Mouse (Mus musculus) midbrain, embryonic 14.5 days (tissue): ENCODE results near the gene Tfr2. TPM values are rescaled to one million over a fixed set of nuclear protein-coding genes. Genes with fewer than 3 reads are reported as not detected.
A peak's percentile ranks its signal among the peaks of the same experiment; 100 is the strongest.

Experiments
- ATAC-seq: fragments of 200-750 bp; cut with Nextera tagmentation; 2 replicates; pipeline ENCODE4 v1.8.0; 2017; ENCODE audit warnings: moderate number of reproducible peaks, moderate library complexity; ENCODE audit not compliant: low FRiP score, low TSS enrichment
- DNase-seq: peaks from one replicate; pipeline ENCODE4 v3.0.0-alpha.2; 2015
- H3K27ac ChIP-seq: fragments of 300-500 bp; sonication (generic); replicated peaks from 2 replicates; pipeline ENCODE4 v1.5.1; 2014; ENCODE audit warnings: mild to moderate bottlenecking, low read depth, low read length, moderate library complexity
- H3K27me3 ChIP-seq: fragments of 300-500 bp; sonication (generic); 2 replicates; pipeline ENCODE4 v1.6.1; 2014; ENCODE audit warnings: low read length, control low read depth, mixed read lengths; ENCODE audit not compliant: control insufficient read depth, insufficient read depth
- H3K36me3 ChIP-seq: fragments of 300-500 bp; sonication (generic); 2 replicates; pipeline ENCODE4 v1.6.1; 2014; ENCODE audit warnings: low read length, control low read depth; ENCODE audit not compliant: control insufficient read depth, insufficient read depth
- H3K4me1 ChIP-seq: fragments of 300-500 bp; sonication (generic); 2 replicates; pipeline ENCODE4 v1.6.1; 2014; ENCODE audit warnings: mild to moderate bottlenecking, antibody characterized with exemption, low read length, control low read depth; ENCODE audit not compliant: control insufficient read depth, insufficient read depth
- H3K4me2 ChIP-seq: fragments of 300-500 bp; sonication (generic); 2 replicates; pipeline ENCODE4 v1.6.1; 2014; ENCODE audit warnings: mild to moderate bottlenecking, low read length, moderate library complexity
- H3K4me3 ChIP-seq: fragments of 300-500 bp; sonication (generic); replicated peaks from 2 replicates; pipeline ENCODE4 v1.5.1; 2014; ENCODE audit warnings: low read depth, low read length
- H3K9ac ChIP-seq: fragments of 300-500 bp; sonication (generic); replicated peaks from 2 replicates; pipeline ENCODE4 v1.6.1; 2014; ENCODE audit warnings: mild to moderate bottlenecking, low read length, moderate library complexity
- H3K9me3 ChIP-seq: fragments of 300-500 bp; sonication (generic); 2 replicates; pipeline ENCODE4 v1.6.1; 2016; ENCODE audit warnings: low read length, control low read depth, mixed read lengths; ENCODE audit not compliant: control insufficient read depth
- WGBS: fragments of 180-500 bp; shearing (Covaris S2); extraction: QIAGEN DNeasy Blood & Tissue Kit; methylation state at CpG from one replicate; pipeline ENCODE4 v1.1.7; 2014; 5-methylcytosine and 5-hydroxymethylcytosine counted together
- polyA plus RNA-seq: library from polyadenylated mRNA; unstranded; fragments of >200 nt; fragmentation: Nextera tagmentation; extraction: Ambion mirVana; gene quantifications from 2 replicates; pipeline ENCODE4 v1.2.1, GENCODE M21; 2014

Gene Tfr2
- polyA plus RNA-seq, 1 experiment from 2014 or later, result 4.0 TPM

DNA sequence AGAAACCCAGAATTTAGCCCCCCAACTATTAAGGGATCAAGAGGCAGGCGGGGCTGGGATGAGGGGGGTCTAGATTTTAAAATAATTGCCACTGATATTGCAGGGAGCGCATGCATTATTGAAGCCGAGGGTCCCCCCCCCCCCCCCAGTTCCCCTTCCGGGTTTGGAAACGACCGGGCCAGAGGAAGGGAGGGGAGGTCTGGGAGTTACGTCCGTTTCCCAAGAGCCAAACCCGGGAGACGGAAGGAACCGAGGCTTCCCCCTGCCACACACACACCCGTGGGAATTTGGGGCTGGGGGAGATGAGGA lies 36.9 kb upstream of the Tfr2 start:
- Histone ChIP-seq H3K4me2 (peak overlapping the region; percentile 92), H3K9ac (peak overlapping the region; percentile 97), H3K27me3 (no peaks in the 10 kb centered on the region), H3K9me3 (no peaks in the 10 kb centered on the region), H3K4me3 (peak overlapping the region; percentile 92), H3K36me3 (peaks cover 25% of the 10 kb centered on the region), H3K27ac (peak overlapping the region; percentile 98), H3K4me1 (peaks cover 11% of the 10 kb centered on the region)
- 0% methylated on average over 10 of the region's 12 CpGs for WGBS
- DNase-seq (no peak), ATAC-seq (no peak)

GRCm38 (mm10) chr5:137533117-137533827 lies 36.4 kb upstream of the Tfr2 start, which contains the start of the genes Epo and Gnb2:
Gene Epo, minus strand, starts transcription at chr5:137533242.
Gene Gnb2, minus strand, starts transcription at chr5:137533510.
- under 1% methylated on average over 40 of the region's 40 CpGs for WGBS
- DNase-seq (peak; percentile 99), ATAC-seq (peak; percentile 70)
- H3K36me3 ChIP-seq, result peaks cover 20% of the 10 kb centered on the region
- peak within 1 kb of the TSS; percentile 98 for H3K27ac ChIP-seq
- H3K9ac ChIP-seq, result peak within 1 kb of the TSS; percentile 97
- H3K4me1 ChIP-seq, result peaks cover 11% of the 10 kb centered on the region
- no peaks in the 10 kb centered on the region for H3K27me3 ChIP-seq
- peak within 1 kb of the TSS; percentile 92 for H3K4me2 ChIP-seq
- peak within 1 kb of the TSS; percentile 92 for H3K4me3 ChIP-seq
- no peaks in the 10 kb centered on the region for H3K9me3 ChIP-seq

GRCm38 (mm10) chr5:137534762-137535161 lies 34.9 kb upstream of the Tfr2 start:
- ATAC-seq (no peak), DNase-seq (no peak)
- 92% methylated on average over 3 of the region's 3 CpGs for WGBS

DNA sequence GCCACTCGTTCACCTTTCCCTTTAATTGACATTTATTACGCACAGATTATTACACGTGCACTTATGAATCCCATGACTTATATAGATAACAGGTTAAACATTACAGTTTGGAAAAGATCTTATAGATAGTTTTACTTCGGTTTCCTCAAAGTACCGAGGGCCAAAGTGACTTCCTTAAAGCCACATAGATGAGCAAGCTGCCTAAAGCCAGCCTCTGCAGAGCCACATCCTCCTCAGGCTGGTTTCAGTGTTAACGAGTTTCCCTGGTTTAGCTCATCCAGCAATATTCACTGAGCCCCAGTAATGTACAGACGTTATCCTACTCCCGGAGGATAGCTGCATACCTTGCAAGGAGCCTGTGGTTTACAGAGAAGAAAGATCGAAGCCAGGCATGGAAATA lies 34.3 kb upstream of the Tfr2 start:
- Histone ChIP-seq H3K27ac (no peak overlapping the region), H3K4me1 (peaks cover under 1% of the 10 kb centered on the region; the same call in 1 of the 2 replicates), H3K9me3 (no peaks in the 10 kb centered on the region), H3K4me2 (no peak overlapping the region), H3K27me3 (no peaks in the 10 kb centered on the region), H3K4me3 (no peak overlapping the region), H3K9ac (no peak overlapping the region), H3K36me3 (no peaks in the 10 kb centered on the region)
- DNase-seq, result no peak
- no peak for ATAC-seq
- WGBS, result 86% methylated on average over 9 of the region's 9 CpGs

More at GRCm38 (mm10) chr5:137534762-137535161, 34.9 kb upstream of the Tfr2 start:
- Histone ChIP-seq H3K27ac (no peak overlapping the region), H3K4me2 (no peak overlapping the region), H3K9ac (no peak overlapping the region), H3K36me3 (peaks cover 5% of the 10 kb centered on the region), H3K4me3 (no peak overlapping the region), H3K27me3 (no peaks in the 10 kb centered on the region), H3K4me1 (peaks cover 6% of the 10 kb centered on the region), H3K9me3 (no peaks in the 10 kb centered on the region)

DNA sequence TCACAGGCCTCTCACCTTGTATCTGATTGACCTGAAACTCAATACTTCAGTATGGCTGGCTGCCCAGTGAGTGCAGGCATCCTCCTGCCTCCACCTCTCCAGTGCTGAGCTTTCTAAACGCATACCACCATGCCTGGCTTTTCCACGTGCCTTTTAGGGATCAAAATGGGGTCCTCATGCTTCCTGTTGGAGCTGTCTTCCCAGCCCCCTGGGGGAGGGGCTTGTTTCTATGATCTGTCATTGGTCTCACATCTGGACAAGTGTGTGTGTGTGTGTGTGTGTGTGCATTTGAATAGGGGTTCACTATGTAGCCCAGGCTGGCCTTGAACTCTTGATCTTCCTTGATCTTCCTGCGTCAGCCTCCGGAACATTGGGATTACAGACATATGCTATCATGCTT lies 32.2 kb upstream of the Tfr2 start:
- no peak for DNase-seq

DNA sequence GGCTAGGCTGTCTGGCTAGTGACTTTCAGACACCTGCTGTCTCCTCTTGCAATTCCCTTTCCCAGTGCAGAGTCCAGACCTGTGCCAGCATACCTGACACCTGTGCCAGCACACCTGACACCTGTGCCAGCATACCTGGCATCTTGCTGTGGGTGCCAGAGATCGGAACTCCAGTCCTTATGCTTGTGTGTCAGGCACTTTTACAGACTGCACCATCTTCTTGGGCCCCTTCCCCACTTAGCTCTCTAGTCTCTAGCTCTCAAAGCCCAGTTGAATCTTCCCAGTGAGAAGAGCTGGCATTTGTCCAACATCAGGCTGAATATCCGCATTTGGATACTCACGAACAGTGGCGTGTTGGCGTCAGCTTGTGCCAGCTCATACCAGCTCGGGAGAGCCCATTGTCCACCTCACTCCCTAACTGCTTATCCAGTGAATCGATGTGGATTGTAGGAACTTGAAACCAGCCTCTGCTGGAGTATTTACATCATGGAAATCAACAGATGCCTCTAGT lies 30.3 kb upstream of the Tfr2 start:
- H3K9me3 ChIP-seq, result no peaks in the 10 kb centered on the region
- H3K27me3 ChIP-seq, result no peaks in the 10 kb centered on the region
- H3K36me3 ChIP-seq, result no peaks in the 10 kb centered on the region
- no peak overlapping the region for H3K4me3 ChIP-seq
- H3K9ac ChIP-seq, result no peak overlapping the region
- no peak overlapping the region for H3K4me2 ChIP-seq
- ATAC-seq (no peak), DNase-seq (peak; percentile 74)
- no peaks in the 10 kb centered on the region for H3K4me1 ChIP-seq
- WGBS, result 54% methylated on average over 7 of the region's 7 CpGs
- H3K27ac ChIP-seq, result no peak overlapping the region

More for the DNA sequence above, 32.2 kb upstream of the Tfr2 start:
- no peaks in the 10 kb centered on the region for H3K27me3 ChIP-seq
- no peak overlapping the region for H3K27ac ChIP-seq
- no peaks in the 10 kb centered on the region for H3K36me3 ChIP-seq
- H3K4me3 ChIP-seq, result no peak overlapping the region
- no peak for ATAC-seq
- H3K9ac ChIP-seq, result no peak overlapping the region
- no peaks in the 10 kb centered on the region for H3K4me1 ChIP-seq
- no peak overlapping the region for H3K4me2 ChIP-seq
- 62% methylated on average over 4 of the region's 4 CpGs for WGBS
- H3K9me3 ChIP-seq, result no peaks in the 10 kb centered on the region

GRCm38 (mm10) chr5:137540991-137541390 lies 28.6 kb upstream of the Tfr2 start:
- no peak overlapping the region for H3K4me2 ChIP-seq
- no peaks in the 10 kb centered on the region for H3K4me1 ChIP-seq
- no peak overlapping the region for H3K9ac ChIP-seq
- no peaks in the 10 kb centered on the region for H3K36me3 ChIP-seq
- 78% methylated on average over 6 of the region's 6 CpGs for WGBS
- ATAC-seq (no peak), DNase-seq (no peak)
- H3K4me3 ChIP-seq, result no peak overlapping the region
- H3K9me3 ChIP-seq, result no peaks in the 10 kb centered on the region
- no peaks in the 10 kb centered on the region for H3K27me3 ChIP-seq
- H3K27ac ChIP-seq, result no peak overlapping the region

- no peaks in the 10 kb centered on the region for H3K36me3 ChIP-seq
- H3K4me3 ChIP-seq, result no peak overlapping the region
- H3K9ac ChIP-seq, result no peak overlapping the region
- WGBS, result 76% methylated on average over 5 of the region's 5 CpGs
- no peaks in the 10 kb centered on the region for H3K9me3 ChIP-seq
- no peaks in the 10 kb centered on the region for H3K4me1 ChIP-seq
- ATAC-seq, result no peak
- DNase-seq, result no peak
- H3K4me2 ChIP-seq, result no peak overlapping the region
- no peaks in the 10 kb centered on the region for H3K27me3 ChIP-seq
- H3K27ac ChIP-seq, result no peak overlapping the region
Observed at GRCm38 (mm10) chr5:137541768-137542540, 27.7 kb upstream of the Tfr2 start.
